Mouse (Mus musculus) intestine, embryonic 16.5 days (tissue): ENCODE results near the gene Tuba1b. TPM values are rescaled to one million over a fixed set of nuclear protein-coding genes. Genes with fewer than 3 reads are reported as not detected.
A peak's percentile ranks its signal among the peaks of the same experiment; 100 is the strongest.
"Not testable (repeated sequence)": the region's sequence is repeated elsewhere in the genome, so short reads cannot be mapped to it uniquely, and the experiment has no call there.

ENCODE experiments used
- ATAC-seq: fragments of 200-750 bp; cut with Nextera tagmentation; 2 replicates; pipeline ENCODE4 v1.8.0; 2017; ENCODE audit warnings: moderate TSS enrichment, moderate library complexity
- H3K27ac ChIP-seq: fragments of 300-500 bp; sonication (generic); 2 replicates; pipeline ENCODE4 v1.5.1; 2014; ENCODE audit warnings: mild to moderate bottlenecking, low read length
- H3K27me3 ChIP-seq: fragments of 300-500 bp; sonication (generic); replicated peaks from 2 replicates; pipeline ENCODE4 v1.6.1; 2014; ENCODE audit warnings: low read length, control low read depth, mixed read lengths; ENCODE audit not compliant: control insufficient read depth, insufficient read depth
- H3K36me3 ChIP-seq: fragments of 300-500 bp; sonication (generic); 2 replicates; pipeline ENCODE4 v1.6.1; 2014; ENCODE audit warnings: low read length, control low read depth; ENCODE audit not compliant: control insufficient read depth, insufficient read depth
- H3K4me1 ChIP-seq: fragments of 300-500 bp; sonication (generic); 2 replicates; pipeline ENCODE4 v1.6.1; 2014; ENCODE audit warnings: low read length, control low read depth, mixed read lengths; ENCODE audit not compliant: control insufficient read depth, insufficient read depth
- H3K4me2 ChIP-seq: fragments of 300-500 bp; sonication (generic); 2 replicates; pipeline ENCODE4 v1.6.1; 2014; ENCODE audit warnings: low read depth, low read length, control low read depth
- H3K4me3 ChIP-seq: fragments of 300-500 bp; sonication (generic); 2 replicates; pipeline ENCODE4 v1.5.1; 2014; ENCODE audit warnings: mild to moderate bottlenecking, low read length
- H3K9ac ChIP-seq: fragments of 300-500 bp; sonication (generic); 2 replicates; pipeline ENCODE4 v1.6.1; 2014; ENCODE audit warnings: low read depth, low read length
- H3K9me3 ChIP-seq: fragments of 300-500 bp; sonication (generic); 2 replicates; pipeline ENCODE4 v1.6.1; 2016; ENCODE audit warnings: low read length, control low read depth; ENCODE audit not compliant: control insufficient read depth
- WGBS: fragments of 180-500 bp; shearing (Covaris S2); extraction: QIAGEN DNeasy Blood & Tissue Kit; methylation state at CpG from one replicate; pipeline ENCODE4 v1.1.7; 2014; 5-methylcytosine and 5-hydroxymethylcytosine counted together
- polyA plus RNA-seq: library from polyadenylated mRNA; unstranded; fragments of >200 nt; fragmentation: Nextera tagmentation; extraction: Ambion mirVana; gene quantifications from 2 replicates; pipeline ENCODE4 v1.2.1, GENCODE M21; 2015

Gene Tuba1b
- polyA plus RNA-seq, 1 experiment from 2014 or later: 1,322 TPM

DNA sequence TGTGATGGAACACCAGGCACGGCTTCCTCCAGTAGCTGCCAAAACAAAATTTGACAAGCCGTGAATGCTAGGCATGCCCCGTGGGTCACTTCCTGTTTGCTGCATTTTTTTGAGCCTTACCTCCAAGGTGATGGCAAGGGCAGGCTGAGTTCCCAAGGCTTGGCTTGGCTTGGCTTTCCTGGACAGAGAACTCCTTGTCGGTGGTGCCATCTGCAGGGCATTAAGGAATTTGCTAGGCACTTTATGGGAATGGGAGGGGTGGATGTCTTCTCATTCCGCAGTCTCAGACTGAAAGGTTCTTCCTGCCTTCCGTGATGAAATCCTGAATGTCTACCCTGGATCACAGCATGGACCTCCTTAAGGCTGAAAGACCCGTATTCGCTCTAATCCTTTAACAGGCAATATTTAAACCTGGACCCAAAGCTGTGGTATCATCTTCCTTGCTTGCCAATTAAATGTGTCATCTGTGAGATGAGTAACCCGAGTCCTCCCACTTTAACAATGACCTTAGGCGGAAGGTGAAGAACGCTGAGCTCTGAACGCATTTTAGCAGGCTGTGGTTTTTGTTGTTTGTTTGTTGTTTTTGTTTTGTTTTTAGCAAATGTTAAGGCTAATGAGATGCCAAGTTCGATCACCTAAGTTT, 5.6 kb downstream of the Tuba1b start:
- peak; percentile 61 for ATAC-seq
- no peaks in the 10 kb centered on the region for H3K27me3 ChIP-seq
- peaks cover 2% of the 10 kb centered on the region; the same call in 1 of the 2 replicates for H3K4me1 ChIP-seq
- WGBS: 17% methylated on average over 13 of the region's 13 CpGs
- no peaks in the 10 kb centered on the region for H3K9me3 ChIP-seq
- H3K9ac ChIP-seq: no peak overlapping the region
- H3K4me2 ChIP-seq: 0 out of 2 replicates have a peak overlapping the region, but pooled peaks have one; percentile 23
- no peak overlapping the region for H3K27ac ChIP-seq
- peaks cover 4% of the 10 kb centered on the region; the same call in 1 of the 2 replicates for H3K36me3 ChIP-seq
- no peak overlapping the region for H3K4me3 ChIP-seq

DNA sequence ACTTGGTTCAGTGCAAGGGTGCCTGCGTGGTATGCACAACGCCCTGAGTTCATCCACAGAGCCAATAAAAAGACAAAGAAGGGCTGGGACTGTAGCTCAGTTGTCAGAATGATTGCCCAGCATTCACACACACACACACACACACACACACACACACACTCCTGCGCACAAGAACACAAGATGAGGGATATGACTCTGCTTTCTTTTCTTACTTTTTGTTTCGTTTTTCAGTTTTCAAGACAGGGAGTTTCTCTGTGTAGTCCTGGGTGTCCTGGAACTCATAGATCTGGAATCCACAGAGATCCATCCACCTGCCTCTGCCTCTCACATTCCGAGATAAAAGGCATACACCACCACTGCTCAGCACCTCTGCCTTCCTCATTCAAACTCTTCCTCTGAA, 6.8 kb downstream of the Tuba1b start:
- peaks cover 4% of the 10 kb centered on the region; the same call in 1 of the 2 replicates for H3K36me3 ChIP-seq
- H3K4me3 ChIP-seq: no peak overlapping the region
- no peaks in the 10 kb centered on the region for H3K27me3 ChIP-seq
- peaks cover 7% of the 10 kb centered on the region for H3K4me1 ChIP-seq
- no peak overlapping the region for H3K4me2 ChIP-seq
- no peak overlapping the region for H3K27ac ChIP-seq
- no peaks in the 10 kb centered on the region for H3K9me3 ChIP-seq
- ATAC-seq: no peak
- WGBS: 77% methylated on average over 5 of the region's 5 CpGs
- H3K9ac ChIP-seq: no peak overlapping the region

DNA sequence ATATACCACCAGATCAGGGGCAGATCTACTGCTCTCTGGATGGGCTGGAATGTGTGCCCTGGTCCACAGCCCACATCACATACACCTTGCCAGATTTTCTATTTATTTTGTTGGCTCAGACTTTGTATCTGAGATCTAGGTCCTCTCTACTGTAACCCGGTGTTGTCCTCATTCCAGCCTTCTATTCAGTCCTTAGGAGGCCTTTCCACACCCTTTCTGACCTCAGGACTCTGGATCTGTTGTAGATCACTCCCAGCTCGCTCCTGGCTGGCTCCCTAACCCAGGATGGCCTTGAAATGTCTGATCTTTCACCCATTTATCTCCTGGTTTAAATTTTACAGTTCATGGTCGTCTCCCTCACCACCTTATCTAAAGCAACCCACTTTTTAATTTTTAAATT, 9.7 kb downstream of the Tuba1b start:
- H3K27ac ChIP-seq: 0 out of 2 replicates have a peak overlapping the region, but pooled peaks have one; percentile 19
- H3K4me1 ChIP-seq: peaks cover 7% of the 10 kb centered on the region
- WGBS: 56% methylated on average over 3 of the region's 3 CpGs
- H3K9ac ChIP-seq: no peak overlapping the region
- H3K36me3 ChIP-seq: no peaks in the 10 kb centered on the region
- peak; percentile 54 for ATAC-seq
- H3K9me3 ChIP-seq: 0 out of 2 replicates have a peak, but pooled peaks cover 5% of the 10 kb centered on the region
- H3K4me3 ChIP-seq: no peak overlapping the region
- H3K27me3 ChIP-seq: no peaks in the 10 kb centered on the region
- no peak overlapping the region for H3K4me2 ChIP-seq

DNA sequence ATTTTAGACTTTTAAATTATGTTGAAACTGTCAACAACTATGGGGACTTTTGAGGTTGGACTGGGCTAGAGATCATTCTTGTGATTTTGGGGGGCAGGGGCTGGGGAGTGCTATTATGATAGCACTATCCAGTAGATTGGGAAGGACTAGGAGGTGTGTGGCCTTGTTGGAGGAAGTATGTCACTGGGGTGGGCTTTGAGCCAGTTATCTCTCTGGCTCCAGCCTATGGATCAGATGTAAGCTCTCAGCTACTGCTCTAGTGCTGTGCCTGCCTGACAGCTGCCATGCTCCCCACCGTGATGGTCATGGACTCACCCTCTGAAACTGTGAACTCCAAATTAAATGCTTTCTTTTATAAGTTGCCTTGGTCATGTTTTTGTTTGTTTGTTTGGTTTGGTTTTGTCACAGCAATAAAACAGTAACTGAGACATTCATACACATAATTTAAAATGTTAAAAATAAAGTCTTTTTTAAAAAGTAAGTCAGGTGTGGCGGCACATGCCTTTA, 11.3 kb downstream of the Tuba1b start:
- H3K4me1 ChIP-seq: peaks cover 9% of the 10 kb centered on the region; the same call in 1 of the 2 replicates
- H3K27me3 ChIP-seq: no peaks in the 10 kb centered on the region
- H3K9me3 ChIP-seq: 0 out of 2 replicates have a peak, but pooled peaks cover 5% of the 10 kb centered on the region
- no peak overlapping the region for H3K4me3 ChIP-seq
- peak; percentile 15; the same call in 1 of the 2 replicates for ATAC-seq
- peak overlapping the region; percentile 48; the same call in 1 of the 2 replicates for H3K9ac ChIP-seq
- H3K27ac ChIP-seq: peak overlapping the region; percentile 93
- H3K4me2 ChIP-seq: peak overlapping the region; percentile 27; the same call in 1 of the 2 replicates
- H3K36me3 ChIP-seq: no peaks in the 10 kb centered on the region
- 82% methylated on average over 2 of the region's 2 CpGs for WGBS

DNA sequence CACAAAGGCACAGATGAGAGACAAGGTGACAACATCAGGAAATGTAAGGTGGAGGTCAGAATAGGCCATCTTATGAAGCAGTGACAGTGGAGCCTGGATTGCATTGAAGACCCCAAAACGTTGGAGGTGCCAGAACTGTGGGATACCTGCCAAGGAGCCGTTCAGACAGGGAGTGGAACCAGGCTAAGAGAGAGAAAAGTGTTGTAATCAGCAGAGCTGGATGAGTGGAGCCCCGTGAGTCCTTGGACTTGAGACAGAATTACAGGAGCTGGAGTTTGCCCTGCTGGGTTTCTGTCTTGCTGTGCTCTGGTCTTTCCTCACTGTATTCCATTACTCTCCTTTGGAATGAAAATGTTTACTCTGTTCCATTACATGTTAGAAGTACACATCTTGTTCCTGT, 11.8 kb downstream of the Tuba1b start:
- Histone ChIP-seq H3K36me3 (no peaks in the 10 kb centered on the region), H3K9me3 (0 out of 2 replicates have a peak, but pooled peaks cover 5% of the 10 kb centered on the region), H3K4me2 (no peak overlapping the region), H3K4me1 (peaks cover 9% of the 10 kb centered on the region; the same call in 1 of the 2 replicates), H3K9ac (no peak overlapping the region), H3K27ac (peak overlapping the region; percentile 93), H3K4me3 (no peak overlapping the region), H3K27me3 (no peaks in the 10 kb centered on the region)
- ATAC-seq: peak; percentile 49
- WGBS: 34% methylated on average over 3 of the region's 3 CpGs

DNA sequence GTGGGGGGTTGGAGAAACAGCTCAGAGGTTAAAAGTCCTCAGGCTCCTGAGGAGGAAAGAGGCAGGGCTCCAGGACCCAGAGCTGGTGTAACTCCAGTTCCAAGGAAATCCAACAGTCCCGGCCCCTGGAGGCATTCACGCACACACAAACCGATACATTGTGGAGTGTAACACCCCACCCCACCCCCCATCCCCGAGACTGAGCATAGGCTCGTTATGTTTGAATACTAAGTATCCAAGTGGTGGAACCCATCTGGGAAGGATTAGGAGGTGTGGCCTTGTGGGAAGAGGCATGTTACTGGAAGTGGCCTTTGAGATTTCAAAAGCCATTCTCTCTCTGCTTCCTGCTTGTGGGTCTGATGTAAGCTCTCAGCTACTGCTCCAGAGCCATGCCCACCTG, 12.9 kb downstream of the Tuba1b start:
- Histone ChIP-seq H3K4me3 (no peak overlapping the region), H3K27ac (peak overlapping the region; percentile 93), H3K27me3 (no peaks in the 10 kb centered on the region), H3K36me3 (no peaks in the 10 kb centered on the region), H3K9me3 (0 out of 2 replicates have a peak, but pooled peaks cover 5% of the 10 kb centered on the region), H3K4me1 (peaks cover 13% of the 10 kb centered on the region), H3K4me2 (no peak overlapping the region), H3K9ac (no peak overlapping the region)
- ATAC-seq: no peak
- WGBS: 94% methylated on average over 5 of the region's 5 CpGs

DNA sequence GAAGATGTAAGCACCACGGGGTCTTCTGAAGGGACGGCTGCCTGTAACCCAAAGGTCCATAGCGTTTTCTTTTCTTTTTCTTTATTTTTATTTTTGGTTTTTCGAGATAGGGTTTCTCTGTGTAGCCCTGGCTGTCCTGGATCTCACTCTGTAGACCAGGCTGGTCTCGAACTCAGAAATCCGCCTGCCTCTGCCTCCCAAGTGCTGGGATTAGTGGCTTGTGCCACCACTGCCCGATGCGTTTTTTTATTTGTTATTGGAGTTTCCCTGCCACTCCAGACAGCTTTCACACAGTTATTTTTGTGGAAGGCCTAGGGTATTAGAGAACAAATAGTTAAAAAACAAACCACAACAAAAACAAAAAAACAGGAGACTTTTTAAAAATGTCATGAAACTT, 15.9 kb downstream of the Tuba1b start:
- H3K4me1 ChIP-seq: peaks cover 26% of the 10 kb centered on the region
- H3K9me3 ChIP-seq, ATAC-seq, H3K36me3 ChIP-seq, H3K27me3 ChIP-seq: not testable (repeated sequence)
- H3K27ac ChIP-seq: peak overlapping the region; percentile 61
- peak overlapping the region; percentile 66 for H3K9ac ChIP-seq
- 18% methylated on average over 8 of the region's 8 CpGs for WGBS
- peak overlapping the region; percentile 74 for H3K4me3 ChIP-seq
- peak overlapping the region; percentile 59 for H3K4me2 ChIP-seq

DNA sequence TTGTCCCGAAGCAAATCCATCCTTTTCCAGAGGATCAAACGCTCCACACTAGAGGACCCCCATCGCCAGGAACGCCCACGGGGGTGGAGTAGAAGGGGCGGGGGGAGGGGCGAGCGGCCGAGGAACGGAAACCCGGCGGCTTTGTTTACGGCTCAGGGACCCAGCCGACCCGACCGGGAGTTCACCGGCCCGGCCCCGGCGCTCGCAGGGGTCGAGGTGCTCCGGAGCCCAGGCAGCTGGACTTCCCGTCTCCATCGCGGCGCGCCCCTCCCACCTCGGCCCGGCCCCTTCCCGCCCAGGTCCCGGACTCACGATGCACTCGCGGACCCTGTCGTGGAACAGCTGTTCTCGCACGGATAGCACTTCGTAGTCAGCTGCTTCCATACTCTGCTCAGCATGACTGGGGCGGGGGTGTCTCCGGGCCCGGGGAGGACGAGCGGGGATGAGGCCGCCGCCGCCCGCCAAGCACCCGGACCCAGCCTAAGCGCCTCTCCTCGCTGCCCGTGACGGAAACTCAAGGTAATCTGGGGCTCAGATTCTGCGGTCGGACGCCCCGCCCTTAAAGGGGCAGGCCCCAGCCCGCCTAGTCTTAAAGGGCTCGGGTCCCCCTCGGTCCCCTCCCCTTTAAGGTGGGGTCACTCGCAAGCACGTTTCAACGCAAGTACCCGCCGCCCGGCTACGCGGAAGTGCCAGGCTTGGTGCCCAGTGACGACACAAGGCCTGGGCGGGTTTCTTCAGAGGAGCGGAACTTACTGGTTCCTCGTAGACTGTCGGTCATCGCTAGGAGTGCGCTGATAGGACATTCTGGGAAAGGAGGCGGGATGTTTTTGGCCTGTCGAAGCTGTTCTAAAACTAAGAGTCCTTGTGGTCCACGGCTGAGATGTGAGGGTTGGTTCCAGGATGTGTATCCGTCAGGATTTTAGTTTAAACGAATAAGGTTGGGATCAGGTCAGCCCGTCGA, 16.5 kb downstream of the Tuba1b start, which contains the start of gene Lmbr1l:
TSS of gene Lmbr1l (minus strand) at position 694 of the 961 bp plus-strand sequence.
- under 1% methylated on average over 81 of the region's 82 CpGs for WGBS
- 0 out of 2 replicates have a peak, but pooled peaks cover 5% of the 10 kb centered on the region for H3K9me3 ChIP-seq
- H3K9ac ChIP-seq: peak within 1 kb of the TSS; percentile 77
- H3K27me3 ChIP-seq: no peaks in the 10 kb centered on the region
- H3K4me1 ChIP-seq: peaks cover 21% of the 10 kb centered on the region
- H3K36me3 ChIP-seq: 0 out of 2 replicates have a peak, but pooled peaks cover 3% of the 10 kb centered on the region
- peak; percentile 96 for ATAC-seq
- H3K27ac ChIP-seq: peak within 1 kb of the TSS; percentile 88
- peak within 1 kb of the TSS; percentile 82 for H3K4me2 ChIP-seq
- peak within 1 kb of the TSS; percentile 74 for H3K4me3 ChIP-seq

DNA sequence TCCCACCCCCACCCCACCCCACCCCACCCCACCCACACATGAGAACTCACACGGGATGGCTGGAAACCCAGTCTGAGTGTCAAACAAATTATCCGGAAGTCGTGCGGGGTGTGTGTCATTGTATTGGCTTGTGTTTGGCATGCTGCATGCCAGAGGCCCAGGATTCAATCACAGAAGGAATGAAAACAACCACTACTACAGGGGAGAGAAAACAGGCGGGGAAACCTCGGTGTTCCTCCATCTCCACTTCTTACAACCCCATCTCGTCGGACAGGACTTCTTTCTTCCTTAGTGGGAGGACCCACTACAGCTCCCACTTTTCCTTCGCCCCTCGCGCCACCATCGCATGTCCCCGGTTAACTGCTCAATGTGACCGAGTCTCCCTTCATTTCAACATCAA, 17.3 kb downstream of the Tuba1b start:
- peaks cover 21% of the 10 kb centered on the region for H3K4me1 ChIP-seq
- WGBS: 0% methylated on average over 14 of the region's 14 CpGs

More for the DNA sequence above, 17.3 kb downstream of the Tuba1b start:
- Histone ChIP-seq H3K36me3 (peaks cover 7% of the 10 kb centered on the region; the same call in 1 of the 2 replicates), H3K9ac (peak overlapping the region; percentile 77), H3K9me3 (0 out of 2 replicates have a peak, but pooled peaks cover 5% of the 10 kb centered on the region), H3K27me3 (no peaks in the 10 kb centered on the region), H3K4me3 (peak overlapping the region; percentile 74), H3K27ac (peak overlapping the region; percentile 88), H3K4me2 (peak overlapping the region; percentile 82)
- ATAC-seq: no peak
